Mouse (Mus musculus): ENCODE measurements around the gene Lrrc46. TPM values are rescaled to one million over a fixed set of nuclear protein-coding genes. Genes with fewer than 3 reads are reported as not detected.

Lrrc46 gene
- under 1 TPM; 0.66 to 0.71 TPM for total RNA-seq (2021)

DNA sequence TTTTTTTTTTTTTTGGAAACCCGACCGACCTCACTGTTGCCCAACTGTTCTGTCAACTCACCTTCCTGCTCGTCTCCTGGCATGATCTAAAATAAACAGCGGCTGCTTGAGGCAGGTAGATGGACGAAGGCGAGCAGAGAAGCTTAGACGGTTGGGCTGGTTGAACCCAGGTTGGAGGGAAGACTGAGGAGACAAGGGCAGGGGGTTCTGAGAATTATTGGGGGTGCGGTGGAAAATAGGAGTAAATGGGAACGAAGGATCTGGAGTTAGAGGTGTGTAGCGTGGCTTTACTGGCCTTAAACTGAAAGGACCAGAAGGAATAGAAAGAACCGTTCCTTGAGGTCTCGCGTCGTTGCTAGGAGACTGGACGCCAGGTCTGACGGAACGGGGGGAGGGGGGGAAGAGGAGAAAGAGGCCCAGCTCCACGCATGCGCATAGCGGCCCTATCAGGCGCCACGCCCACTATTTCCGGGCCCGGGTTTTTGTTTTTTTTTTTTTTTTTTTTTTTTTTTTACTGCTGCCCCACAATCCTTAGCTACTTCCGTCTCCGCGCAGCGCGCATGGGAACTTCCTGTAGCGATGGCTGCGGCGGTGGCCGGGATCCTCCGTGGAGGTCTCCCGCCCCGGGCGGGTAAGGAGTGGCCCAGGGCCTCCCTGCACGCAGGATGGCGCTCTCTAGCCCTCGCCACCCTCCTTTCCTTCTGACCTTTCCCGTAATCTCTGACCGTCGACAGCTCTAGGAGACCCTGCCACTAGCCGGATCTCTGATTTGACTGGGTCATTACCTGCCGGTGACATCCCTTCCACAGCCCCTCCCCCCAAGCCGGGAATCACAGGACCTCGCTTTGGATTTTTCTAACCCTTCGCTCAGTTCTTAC, at the start of gene Lrrc46, which contains the start of gene Mrpl10:
Gene Lrrc46, minus strand, starts transcription at position 386 of the 878 bp plus-strand sequence.
Gene Mrpl10, plus strand, starts transcription at position 539 of the 878 bp plus-strand sequence.
- peak; percentile 83 to 88 for DNase-seq (ENCODE audit: low spot score in 2 of 2)
- intact Hi-C loops (cut with DNase I), result no loop called here

DNA sequence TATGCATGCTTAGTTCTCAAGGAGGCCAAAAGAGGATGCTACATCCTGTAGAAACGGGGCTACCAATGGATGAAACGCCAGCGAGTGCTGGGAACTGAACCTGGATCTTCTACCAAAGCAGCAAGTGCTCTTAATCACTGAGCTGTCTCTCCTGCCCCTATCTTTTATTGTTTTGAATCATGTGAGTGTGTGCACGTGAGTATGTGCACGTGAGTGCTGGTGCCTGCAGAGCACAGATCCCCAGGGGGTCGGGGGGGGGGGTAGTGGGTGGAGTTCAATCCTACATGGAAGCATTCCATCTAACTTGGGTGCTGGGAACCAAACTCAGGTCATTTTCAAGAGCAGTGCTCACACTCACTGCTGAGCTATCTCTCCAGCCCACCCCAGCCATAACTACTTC, 45.2 kb upstream of the Lrrc46 start:
- intact Hi-C loops (cut with DNase I), result no loop called here
- DNase-seq (ENCODE audit: low spot score in 2 of 2), result no peak

DNA sequence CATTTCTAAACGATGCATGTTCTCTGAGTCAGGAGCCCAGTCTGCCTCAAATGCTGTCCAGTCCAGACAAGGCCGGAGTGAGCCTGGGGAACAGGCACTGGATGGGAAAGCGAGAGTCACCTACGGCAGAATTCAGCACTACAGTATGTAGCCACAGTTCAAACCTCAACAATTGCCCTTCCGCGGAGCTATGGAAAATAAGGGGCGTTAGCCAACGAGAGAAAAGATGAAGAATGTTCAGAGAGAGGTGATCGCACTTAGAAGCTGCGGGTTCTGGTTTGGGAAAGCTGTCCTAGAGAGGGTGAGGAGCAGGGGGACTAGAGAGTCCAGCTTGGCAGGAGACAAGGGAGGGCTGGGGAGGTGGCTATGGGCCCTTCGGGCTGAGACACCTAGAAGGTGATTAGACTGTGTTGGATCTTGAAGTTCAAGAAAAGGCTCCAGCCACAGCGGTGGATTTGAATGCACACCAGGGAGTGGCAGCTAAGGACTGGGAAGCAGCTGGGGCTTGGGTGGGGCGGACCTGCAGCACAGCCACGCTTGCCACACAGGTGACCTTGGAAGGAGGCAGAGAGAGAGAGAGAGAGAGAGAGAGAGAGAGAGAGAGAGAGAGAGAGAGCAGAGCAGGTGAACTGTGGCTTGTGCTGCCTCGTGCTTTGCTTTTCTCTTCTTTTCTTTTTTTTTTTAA, 43.8 kb upstream of the Lrrc46 start:
- DNase-seq (ENCODE audit: low spot score in 2 of 2), result no peak
- intact Hi-C loops (cut with DNase I), result no loop called here

GRCm38 (mm10) chr11:97083401-97084140, 42.4 kb upstream of the Lrrc46 start:
- intact Hi-C loops (cut with DNase I), result no loop called here
- DNase-seq (ENCODE audit: low spot score in 2 of 2), result peak; percentile 30 to 77

DNA sequence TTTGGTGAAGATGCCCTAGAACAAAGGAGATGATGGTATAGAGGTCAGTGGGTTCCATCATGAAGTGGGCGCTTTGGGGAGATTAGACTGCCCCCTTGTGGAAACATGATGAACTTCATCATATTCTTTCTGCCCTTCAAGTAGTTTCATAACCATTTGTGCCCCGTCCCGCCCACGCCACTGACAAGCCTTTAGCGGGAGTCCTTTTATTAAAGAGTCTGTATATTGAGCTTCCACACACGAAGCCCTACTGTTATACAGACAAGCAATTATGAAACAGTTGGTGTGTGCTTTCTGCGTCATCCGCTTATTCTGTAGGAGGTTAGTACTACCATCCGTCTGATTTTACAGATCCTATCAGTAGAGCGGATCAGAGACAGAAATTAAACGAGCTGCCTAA, 41.8 kb upstream of the Lrrc46 start:
- intact Hi-C loops (cut with DNase I), result no loop called here
- DNase-seq (ENCODE audit: low spot score in 2 of 2), result peak; percentile 31 to 57

- intact Hi-C loops (cut with DNase I), result no loop called here
- no peak for DNase-seq (ENCODE audit: low spot score in 2 of 2)
These were observed 39.1 kb upstream of the Lrrc46 start for GRCm38 (mm10) chr11:97080291-97080690.

DNA sequence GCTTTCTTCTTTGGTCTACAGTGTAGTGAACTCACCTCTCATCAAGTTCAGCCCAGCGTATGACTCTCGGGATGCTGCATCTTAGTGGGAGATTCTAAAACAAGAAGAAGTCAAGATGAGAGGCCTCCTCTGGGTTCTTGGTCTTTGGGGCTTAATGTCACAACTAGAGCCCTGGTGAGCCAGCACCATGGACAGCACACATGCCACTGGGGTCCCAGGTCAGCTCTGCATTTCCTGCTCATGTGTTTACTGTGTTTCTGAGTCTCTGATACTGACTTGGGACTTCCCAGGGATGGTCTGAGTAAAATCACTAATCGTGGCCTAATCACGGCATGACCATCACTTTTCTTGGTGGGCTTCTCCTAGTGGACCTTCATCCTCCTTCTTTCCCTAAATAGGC, 37.5 kb upstream of the Lrrc46 start:
- no peak for DNase-seq (ENCODE audit: low spot score in 2 of 2)
- intact Hi-C loops (cut with DNase I), result no loop called here

DNA sequence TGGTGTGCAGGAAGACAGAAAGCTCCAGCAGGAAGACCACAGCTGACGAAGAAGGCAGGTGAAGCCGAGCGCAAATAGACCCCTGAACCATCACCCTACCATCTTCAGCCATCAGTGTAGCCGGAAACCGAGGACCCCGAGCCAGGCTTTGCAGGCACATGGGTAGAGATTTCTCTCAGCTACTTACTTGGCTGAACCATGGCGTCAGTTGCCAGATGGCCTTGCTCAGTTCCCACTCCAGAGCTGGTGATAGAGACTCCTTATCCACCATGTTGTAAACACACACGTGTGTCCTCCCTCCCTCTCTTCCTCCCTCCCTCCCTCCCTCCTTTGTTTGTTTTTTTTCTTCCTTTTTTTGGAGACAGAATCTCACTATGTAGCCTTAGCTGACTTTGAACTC, 33.0 kb upstream of the Lrrc46 start:
- no peak for DNase-seq (ENCODE audit: low spot score in 2 of 2)
- intact Hi-C loops (cut with DNase I), result no loop called here

- intact Hi-C loops (cut with DNase I), result loop anchor here (2.0 kb wide), 1 partner anchor 74 kb away; no protein-coding TSS in a partner anchor
- DNase-seq (ENCODE audit: low spot score in 2 of 2), result peak; percentile 60 to 76
These were observed 31.3 kb upstream of the Lrrc46 start for GRCm38 (mm10) chr11:97072533-97072932.

DNA sequence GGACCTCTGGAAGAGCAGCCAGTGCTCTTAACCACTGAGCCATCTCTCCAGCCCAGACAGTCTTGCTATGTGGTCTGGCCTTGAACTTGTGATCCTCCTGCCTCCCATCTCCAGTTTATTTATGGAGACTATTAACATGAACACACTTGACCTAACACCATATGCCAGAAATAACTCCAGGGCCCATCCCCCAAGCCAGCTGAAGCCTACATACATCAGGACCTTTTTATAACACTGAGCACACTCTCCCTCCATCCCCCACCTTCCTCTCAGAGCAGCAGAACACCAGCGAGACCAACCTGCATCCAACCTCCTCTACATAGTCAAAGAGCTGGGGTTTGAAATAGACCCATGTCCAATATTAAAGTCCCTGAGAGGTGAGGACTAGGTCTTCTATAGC, 29.9 kb upstream of the Lrrc46 start:
- DNase-seq (ENCODE audit: low spot score in 2 of 2), result no peak
- intact Hi-C loops (cut with DNase I), result no loop called here

DNA sequence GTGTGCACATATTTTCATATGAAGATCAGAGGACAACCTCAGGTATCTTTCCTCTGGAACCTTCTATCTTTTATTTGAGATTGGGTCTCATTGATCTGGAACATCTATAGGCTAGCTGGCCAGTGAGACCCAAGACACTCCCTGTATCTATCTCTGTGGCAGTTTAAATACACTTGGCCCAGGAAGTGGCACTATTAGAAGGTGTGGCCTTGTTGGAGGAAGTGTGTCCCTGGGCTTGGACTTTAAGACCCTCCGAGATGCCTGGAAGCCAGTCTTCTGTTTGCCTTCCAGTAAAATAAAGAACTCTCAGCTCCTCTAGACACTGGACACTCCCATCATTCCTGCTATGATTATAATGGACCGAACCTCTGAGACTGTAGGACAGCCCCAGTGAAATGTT, 28.6 kb upstream of the Lrrc46 start:
- intact Hi-C loops (cut with DNase I), result no loop called here
- no peak for DNase-seq (ENCODE audit: low spot score in 2 of 2)

GRCm38 (mm10) chr11:97069333-97069732, 28.1 kb upstream of the Lrrc46 start:
- no peak for DNase-seq (ENCODE audit: low spot score in 2 of 2)
- intact Hi-C loops (cut with DNase I), result no loop called here

GRCm38 (mm10) chr11:97066656-97067360, 25.6 kb upstream of the Lrrc46 start:
- DNase-seq (ENCODE audit: low spot score in 2 of 2), result no peak
- intact Hi-C loops (cut with DNase I), result no loop called here

DNA sequence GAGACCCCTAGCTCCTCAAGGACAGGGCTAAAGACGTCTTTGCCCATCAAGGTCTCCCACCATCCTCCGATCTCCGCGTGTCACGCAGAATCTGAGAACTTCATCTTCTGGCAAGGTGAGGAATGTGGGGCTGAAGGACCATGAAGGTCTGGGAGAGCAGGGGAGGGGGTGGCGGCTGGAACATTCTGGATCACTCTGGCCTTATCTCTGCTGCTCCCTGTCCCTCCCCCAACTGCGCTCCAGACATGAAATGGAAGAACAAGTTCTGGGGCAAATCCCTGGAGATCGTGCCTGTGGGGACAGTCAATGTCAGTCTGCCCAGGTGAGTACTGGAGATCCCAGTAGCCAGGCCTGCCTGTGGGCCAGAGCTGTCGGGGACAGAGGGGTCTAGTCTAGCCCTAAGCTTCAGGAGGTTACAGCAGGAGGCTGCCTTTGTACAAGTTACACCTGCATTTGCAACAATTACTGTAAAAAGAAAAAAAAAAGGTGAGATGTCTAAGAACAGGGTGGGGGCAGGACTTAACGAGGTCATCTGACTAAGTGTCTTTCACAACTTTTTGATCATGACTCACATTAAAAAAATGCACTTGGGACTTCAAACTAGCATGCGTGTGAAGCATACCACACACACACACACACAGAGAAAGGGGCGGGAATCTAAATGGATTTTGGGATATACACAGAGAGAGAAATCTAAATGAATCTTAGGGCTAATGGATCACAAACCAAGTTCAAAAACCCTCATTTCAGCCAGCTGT, 24.5 kb upstream of the Lrrc46 start:
- DNase-seq (ENCODE audit: low spot score in 2 of 2), result no peak

GRCm38 (mm10) chr11:97063921-97064295, 22.7 kb upstream of the Lrrc46 start:
- no peak for DNase-seq (ENCODE audit: low spot score in 2 of 2)
- intact Hi-C loops (cut with DNase I), result no loop called here

More for the DNA sequence above, 24.5 kb upstream of the Lrrc46 start:
- intact Hi-C loops (cut with DNase I), result no loop called here

- intact Hi-C loops (cut with DNase I), result no loop called here
These were observed 22.2 kb upstream of the Lrrc46 start for GRCm38 (mm10) chr11:97063274-97063920.

DNA sequence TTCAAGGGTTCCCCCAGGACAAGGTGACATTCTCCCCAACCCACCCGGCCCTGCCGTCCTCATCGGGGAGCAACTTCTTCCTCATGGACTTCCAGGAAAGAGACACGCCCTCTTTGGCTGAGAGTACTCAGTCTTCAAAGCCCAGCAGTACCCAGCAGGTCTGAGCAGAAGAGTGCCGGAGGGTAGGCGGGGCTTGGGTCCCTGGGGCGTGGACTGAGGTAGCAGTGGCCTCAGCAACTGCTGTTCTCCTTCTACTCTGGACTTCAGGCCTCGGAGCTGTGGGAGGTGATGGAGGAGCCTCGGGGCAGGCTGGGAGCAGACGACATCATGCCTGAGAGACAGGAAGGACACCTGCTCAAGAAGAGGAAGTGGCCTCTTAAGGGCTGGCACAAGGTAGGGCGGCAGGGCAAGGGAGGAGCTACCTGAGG, 11.0 kb upstream of the Lrrc46 start:
- no peak for DNase-seq (ENCODE audit: low spot score in 2 of 2)
- intact Hi-C loops (cut with DNase I), result no loop called here

More at GRCm38 (mm10) chr11:97063274-97063920, 22.2 kb upstream of the Lrrc46 start:
- peak in 1 of 2 experiments; percentile 32 for DNase-seq (ENCODE audit: low spot score in 2 of 2)

DNA sequence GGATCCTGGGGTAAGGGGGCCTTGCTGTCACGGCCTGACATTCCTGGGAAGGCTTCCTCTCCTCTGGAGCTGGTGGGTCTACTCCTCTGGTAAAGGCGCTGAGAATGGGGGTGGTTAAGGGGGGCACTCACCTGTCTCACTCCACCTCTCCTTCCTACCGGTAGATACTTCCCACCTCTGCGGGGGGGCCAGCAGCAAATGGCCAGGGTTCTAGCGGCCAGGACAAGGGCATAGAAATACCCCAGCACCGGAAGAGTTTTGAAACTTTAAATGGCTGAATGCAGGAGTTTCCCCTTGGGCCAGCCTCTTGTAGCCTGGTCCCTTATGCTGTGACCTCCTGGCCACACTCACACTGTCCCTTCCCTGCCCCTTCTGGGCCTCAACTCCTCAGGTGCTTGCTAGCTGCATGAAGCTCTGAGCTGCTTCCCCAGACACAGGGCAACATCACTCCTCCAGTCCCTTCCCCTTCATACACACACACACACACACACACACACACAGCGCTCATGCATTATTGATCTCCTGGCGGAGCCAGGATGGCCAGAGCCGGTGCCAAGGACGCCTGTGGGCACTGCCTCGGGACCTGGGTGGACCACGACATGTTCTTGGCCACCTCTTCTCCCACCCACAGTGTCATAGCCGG, 9.9 kb upstream of the Lrrc46 start:
- intact Hi-C loops (cut with DNase I), result no loop called here
- no peak for DNase-seq (ENCODE audit: low spot score in 2 of 2)

All from left cerebral cortex, postnatal 25 days (tissue).